Mouse (Mus musculus): ENCODE results near the gene Ankmy2. TPM values are rescaled to one million over a fixed set of nuclear protein-coding genes. Genes with fewer than 3 reads are reported as not detected.

Ankmy2 gene
- polyA plus RNA-seq, 1 experiment from 2014 or later = 73.0 TPM

- H3K4me3 ChIP-seq (replicated peaks; ENCODE audit: low read depth, low read length) = no peak overlapping the region
- DNase-seq (peak; percentile 27), ATAC-seq (ENCODE audit: low FRiP score, low TSS enrichment) (no peak)
- no peaks in the 10 kb centered on the region for H3K9me3 ChIP-seq (ENCODE audit: control insufficient read depth, low read length)
- no peak overlapping the region for H3K9ac ChIP-seq (replicated peaks; ENCODE audit: low read length)
- H3K4me1 ChIP-seq (ENCODE audit: control insufficient read depth, insufficient read depth, low read length) = peaks cover 15% of the 10 kb centered on the region
- H3K4me2 ChIP-seq (ENCODE audit: low read length) = peak overlapping the region; percentile 47
- no peak overlapping the region for H3K27ac ChIP-seq (replicated peaks; ENCODE audit: low read depth, low read length)
- WGBS = 62% methylated on average over 19 of the region's 19 CpGs
- H3K27me3 ChIP-seq (ENCODE audit: control insufficient read depth, insufficient read depth, low read length) = no peaks in the 10 kb centered on the region
- no peaks in the 10 kb centered on the region for H3K36me3 ChIP-seq (ENCODE audit: control insufficient read depth, insufficient read depth, low read length)
Measured at GRCm38 (mm10) chr12:36208456-36208855, 51.5 kb downstream of the Ankmy2 start.

GRCm38 (mm10) chr12:36210096-36210495 lies 53.2 kb downstream of the Ankmy2 start:
- DNase-seq = no peak

GRCm38 (mm10) chr12:36214389-36215148 lies 57.7 kb downstream of the Ankmy2 start:
- WGBS = 50% methylated on average over 8 of the region's 8 CpGs
- H3K9ac ChIP-seq (replicated peaks; ENCODE audit: low read length) = no peak overlapping the region
- no peak overlapping the region for H3K27ac ChIP-seq (replicated peaks; ENCODE audit: low read depth, low read length)
- H3K4me1 ChIP-seq (ENCODE audit: control insufficient read depth, insufficient read depth, low read length) = no peaks in the 10 kb centered on the region
- no peaks in the 10 kb centered on the region for H3K36me3 ChIP-seq (ENCODE audit: control insufficient read depth, insufficient read depth, low read length)
- DNase-seq (no peak), ATAC-seq (ENCODE audit: low FRiP score, low TSS enrichment) (peak; percentile 37; the same call in 1 of the 2 replicates)
- H3K27me3 ChIP-seq (ENCODE audit: control insufficient read depth, insufficient read depth, low read length) = no peaks in the 10 kb centered on the region
- no peak overlapping the region for H3K4me3 ChIP-seq (replicated peaks; ENCODE audit: low read depth, low read length)
- no peaks in the 10 kb centered on the region for H3K9me3 ChIP-seq (ENCODE audit: control insufficient read depth, low read length)
- H3K4me2 ChIP-seq (ENCODE audit: low read length) = no peak overlapping the region

More at GRCm38 (mm10) chr12:36210096-36210495, 53.2 kb downstream of the Ankmy2 start:
- no peak overlapping the region for H3K4me2 ChIP-seq (ENCODE audit: low read length)
- H3K36me3 ChIP-seq (ENCODE audit: control insufficient read depth, insufficient read depth, low read length) = no peaks in the 10 kb centered on the region
- H3K4me3 ChIP-seq (replicated peaks; ENCODE audit: low read depth, low read length) = no peak overlapping the region
- H3K27ac ChIP-seq (replicated peaks; ENCODE audit: low read depth, low read length) = no peak overlapping the region
- 79% methylated on average over 4 of the region's 4 CpGs for WGBS
- H3K27me3 ChIP-seq (ENCODE audit: control insufficient read depth, insufficient read depth, low read length) = no peaks in the 10 kb centered on the region
- no peak overlapping the region for H3K9ac ChIP-seq (replicated peaks; ENCODE audit: low read length)
- no peak for ATAC-seq (ENCODE audit: low FRiP score, low TSS enrichment)
- H3K4me1 ChIP-seq (ENCODE audit: control insufficient read depth, insufficient read depth, low read length) = peaks cover 15% of the 10 kb centered on the region
- no peaks in the 10 kb centered on the region for H3K9me3 ChIP-seq (ENCODE audit: control insufficient read depth, low read length)

- Histone ChIP-seq H3K9me3 (ENCODE audit: control insufficient read depth, low read length) (no peaks in the 10 kb centered on the region), H3K36me3 (ENCODE audit: control insufficient read depth, insufficient read depth, low read length) (no peaks in the 10 kb centered on the region), H3K4me2 (ENCODE audit: low read length) (no peak overlapping the region), H3K4me3 (replicated peaks; ENCODE audit: low read depth, low read length) (no peak overlapping the region), H3K27ac (replicated peaks; ENCODE audit: low read depth, low read length) (no peak overlapping the region), H3K4me1 (ENCODE audit: control insufficient read depth, insufficient read depth, low read length) (no peaks in the 10 kb centered on the region), H3K9ac (replicated peaks; ENCODE audit: low read length) (no peak overlapping the region), H3K27me3 (ENCODE audit: control insufficient read depth, insufficient read depth, low read length) (no peaks in the 10 kb centered on the region)
- DNase-seq (peak; percentile 92), ATAC-seq (ENCODE audit: low FRiP score, low TSS enrichment) (peak; percentile 74)
- WGBS = 0% methylated on average over 1 of the region's 1 CpGs
Measured at GRCm38 (mm10) chr12:36215149-36215480, 58.2 kb downstream of the Ankmy2 start.

- Histone ChIP-seq H3K4me1 (ENCODE audit: control insufficient read depth, insufficient read depth, low read length) (no peaks in the 10 kb centered on the region), H3K4me2 (ENCODE audit: low read length) (no peak overlapping the region), H3K4me3 (replicated peaks; ENCODE audit: low read depth, low read length) (no peak overlapping the region), H3K27ac (replicated peaks; ENCODE audit: low read depth, low read length) (no peak overlapping the region), H3K27me3 (ENCODE audit: control insufficient read depth, insufficient read depth, low read length) (no peaks in the 10 kb centered on the region), H3K36me3 (ENCODE audit: control insufficient read depth, insufficient read depth, low read length) (no peaks in the 10 kb centered on the region), H3K9ac (replicated peaks; ENCODE audit: low read length) (no peak overlapping the region), H3K9me3 (ENCODE audit: control insufficient read depth, low read length) (no peaks in the 10 kb centered on the region)
- 67% methylated on average over 4 of the region's 4 CpGs for WGBS
- DNase-seq (no peak), ATAC-seq (ENCODE audit: low FRiP score, low TSS enrichment) (peak; percentile 34; the same call in 1 of the 2 replicates)
Measured at GRCm38 (mm10) chr12:36216230-36216629, 59.3 kb downstream of the Ankmy2 start.

- H3K4me1 ChIP-seq (ENCODE audit: control insufficient read depth, insufficient read depth, low read length) = no peaks in the 10 kb centered on the region
- 81% methylated on average over 10 of the region's 10 CpGs for WGBS
- ATAC-seq (ENCODE audit: low FRiP score, low TSS enrichment) (no peak), DNase-seq (no peak)
- H3K9ac ChIP-seq (replicated peaks; ENCODE audit: low read length) = no peak overlapping the region
- no peaks in the 10 kb centered on the region for H3K9me3 ChIP-seq (ENCODE audit: control insufficient read depth, low read length)
- H3K4me2 ChIP-seq (ENCODE audit: low read length) = no peak overlapping the region
- H3K27me3 ChIP-seq (ENCODE audit: control insufficient read depth, insufficient read depth, low read length) = no peaks in the 10 kb centered on the region
- no peak overlapping the region for H3K27ac ChIP-seq (replicated peaks; ENCODE audit: low read depth, low read length)
- H3K4me3 ChIP-seq (replicated peaks; ENCODE audit: low read depth, low read length) = no peak overlapping the region
- H3K36me3 ChIP-seq (ENCODE audit: control insufficient read depth, insufficient read depth, low read length) = no peaks in the 10 kb centered on the region
Measured at GRCm38 (mm10) chr12:36216905-36217304, 60.0 kb downstream of the Ankmy2 start.

- no peaks in the 10 kb centered on the region for H3K36me3 ChIP-seq (ENCODE audit: control insufficient read depth, insufficient read depth, low read length)
- 75% methylated on average over 4 of the region's 4 CpGs for WGBS
- no peak overlapping the region for H3K9ac ChIP-seq (replicated peaks; ENCODE audit: low read length)
- no peak for ATAC-seq (ENCODE audit: low FRiP score, low TSS enrichment)
- no peaks in the 10 kb centered on the region for H3K4me1 ChIP-seq (ENCODE audit: control insufficient read depth, insufficient read depth, low read length)
- no peak overlapping the region for H3K27ac ChIP-seq (replicated peaks; ENCODE audit: low read depth, low read length)
- no peak overlapping the region for H3K4me2 ChIP-seq (ENCODE audit: low read length)
- H3K27me3 ChIP-seq (ENCODE audit: control insufficient read depth, insufficient read depth, low read length) = no peaks in the 10 kb centered on the region
- DNase-seq = no peak
- H3K4me3 ChIP-seq (replicated peaks; ENCODE audit: low read depth, low read length) = no peak overlapping the region
- H3K9me3 ChIP-seq (ENCODE audit: control insufficient read depth, low read length) = no peaks in the 10 kb centered on the region
Measured at GRCm38 (mm10) chr12:36224392-36224791, 67.5 kb downstream of the Ankmy2 start.

GRCm38 (mm10) chr12:36231386-36231785 lies 74.5 kb downstream of the Ankmy2 start:
- Histone ChIP-seq H3K36me3 (ENCODE audit: control insufficient read depth, insufficient read depth, low read length) (no peaks in the 10 kb centered on the region), H3K9me3 (ENCODE audit: control insufficient read depth, low read length) (peaks cover 2% of the 10 kb centered on the region; the same call in 1 of the 2 replicates), H3K4me1 (ENCODE audit: control insufficient read depth, insufficient read depth, low read length) (no peaks in the 10 kb centered on the region), H3K9ac (replicated peaks; ENCODE audit: low read length) (no peak overlapping the region), H3K4me3 (replicated peaks; ENCODE audit: low read depth, low read length) (no peak overlapping the region), H3K27me3 (ENCODE audit: control insufficient read depth, insufficient read depth, low read length) (no peaks in the 10 kb centered on the region), H3K4me2 (ENCODE audit: low read length) (no peak overlapping the region), H3K27ac (replicated peaks; ENCODE audit: low read depth, low read length) (no peak overlapping the region)
- no peak for ATAC-seq (ENCODE audit: low FRiP score, low TSS enrichment)
- WGBS = 86% methylated on average over 2 of the region's 2 CpGs
- no peak for DNase-seq

GRCm38 (mm10) chr12:36241171-36241570 lies 84.3 kb downstream of the Ankmy2 start:
- no peaks in the 10 kb centered on the region for H3K36me3 ChIP-seq (ENCODE audit: control insufficient read depth, insufficient read depth, low read length)
- no peak overlapping the region for H3K9ac ChIP-seq (replicated peaks; ENCODE audit: low read length)
- no peak for DNase-seq
- ATAC-seq (ENCODE audit: low FRiP score, low TSS enrichment) = no peak
- H3K4me1 ChIP-seq (ENCODE audit: control insufficient read depth, insufficient read depth, low read length) = no peaks in the 10 kb centered on the region
- no peak overlapping the region for H3K4me2 ChIP-seq (ENCODE audit: low read length)
- H3K27me3 ChIP-seq (ENCODE audit: control insufficient read depth, insufficient read depth, low read length) = no peaks in the 10 kb centered on the region
- H3K9me3 ChIP-seq (ENCODE audit: control insufficient read depth, low read length) = no peaks in the 10 kb centered on the region
- 87% methylated on average over 3 of the region's 3 CpGs for WGBS
- no peak overlapping the region for H3K4me3 ChIP-seq (replicated peaks; ENCODE audit: low read depth, low read length)
- no peak overlapping the region for H3K27ac ChIP-seq (replicated peaks; ENCODE audit: low read depth, low read length)

Measured in midbrain, embryonic 14.5 days (tissue).